Mouse (Mus musculus): ENCODE data around the gene Ell. TPM values are rescaled to one million over a fixed set of nuclear protein-coding genes. Genes with fewer than 3 reads are reported as not detected.

Gene Ell
- polyA plus RNA-seq, 1 experiment from 2014 or later, result 21.8 TPM

GRCm38 (mm10) chr8:70607603-70607897 is 68.3 kb downstream of the Ell start:
- no peaks in the 10 kb centered on the region for H3K36me3 ChIP-seq (ENCODE audit: control insufficient read depth, insufficient read depth, low read length)
- no peak overlapping the region for H3K27ac ChIP-seq (ENCODE audit: low read depth, low read length)
- WGBS, result 37% methylated on average over 6 of the region's 6 CpGs
- DNase-seq (ENCODE audit: low spot score) (no peak), ATAC-seq (replicated peaks; ENCODE audit: low FRiP score) (no peak)
- peak overlapping the region; percentile 75 for H3K4me3 ChIP-seq (ENCODE audit: low read depth, low read length)
- no peaks in the 10 kb centered on the region for H3K9me3 ChIP-seq (ENCODE audit: control insufficient read depth, low read length)
- peak overlapping the region; percentile 88 for H3K4me2 ChIP-seq (ENCODE audit: low read depth, low read length, severe bottlenecking)
- peaks cover 4% of the 10 kb centered on the region; the same call in 1 of the 2 replicates for H3K27me3 ChIP-seq (ENCODE audit: control insufficient read depth, insufficient read depth, low read length)
- H3K9ac ChIP-seq (ENCODE audit: low read length), result peak overlapping the region; percentile 92
- H3K4me1 ChIP-seq (replicated peaks; ENCODE audit: control insufficient read depth, insufficient read depth, low read length), result peaks cover 25% of the 10 kb centered on the region

- Histone ChIP-seq H3K4me3 (ENCODE audit: low read depth, low read length) (peak overlapping the region; percentile 75), H3K4me1 (replicated peaks; ENCODE audit: control insufficient read depth, insufficient read depth, low read length) (peaks cover 25% of the 10 kb centered on the region), H3K36me3 (ENCODE audit: control insufficient read depth, insufficient read depth, low read length) (no peaks in the 10 kb centered on the region), H3K27ac (ENCODE audit: low read depth, low read length) (peak overlapping the region; percentile 41), H3K9me3 (ENCODE audit: control insufficient read depth, low read length) (no peaks in the 10 kb centered on the region), H3K9ac (ENCODE audit: low read length) (peak overlapping the region; percentile 92), H3K4me2 (ENCODE audit: low read depth, low read length, severe bottlenecking) (peak overlapping the region; percentile 88), H3K27me3 (ENCODE audit: control insufficient read depth, insufficient read depth, low read length) (peaks cover 4% of the 10 kb centered on the region; the same call in 1 of the 2 replicates)
- peak; percentile 79 for DNase-seq (ENCODE audit: low spot score)
- 3% methylated on average over 80 of the region's 84 CpGs for WGBS
- no peak for ATAC-seq (replicated peaks; ENCODE audit: low FRiP score)
Measured at GRCm38 (mm10) chr8:70607898-70608748, 68.9 kb downstream of the Ell start.

GRCm38 (mm10) chr8:70608749-70609367 is 69.6 kb downstream of the Ell start, which contains the start of gene Ssbp4:
Gene Ssbp4, minus strand, starts transcription at chr8:70608872.
- Histone ChIP-seq H3K4me2 (ENCODE audit: low read depth, low read length, severe bottlenecking) (peak within 1 kb of the TSS; percentile 94), H3K4me1 (replicated peaks; ENCODE audit: control insufficient read depth, insufficient read depth, low read length) (peaks cover 25% of the 10 kb centered on the region), H3K36me3 (ENCODE audit: control insufficient read depth, insufficient read depth, low read length) (no peaks in the 10 kb centered on the region), H3K27me3 (ENCODE audit: control insufficient read depth, insufficient read depth, low read length) (peaks cover 4% of the 10 kb centered on the region; the same call in 1 of the 2 replicates), H3K27ac (ENCODE audit: low read depth, low read length) (peak within 1 kb of the TSS; percentile 91), H3K9me3 (ENCODE audit: control insufficient read depth, low read length) (no peaks in the 10 kb centered on the region), H3K4me3 (ENCODE audit: low read depth, low read length) (peak within 1 kb of the TSS; percentile 75), H3K9ac (ENCODE audit: low read length) (peak within 1 kb of the TSS; percentile 92)
- no peak for DNase-seq (ENCODE audit: low spot score)
- 7% methylated on average over 26 of the region's 26 CpGs for WGBS
- 0 out of 2 replicates have a peak, but pooled peaks have one; percentile 0 for ATAC-seq (replicated peaks; ENCODE audit: low FRiP score)

- Histone ChIP-seq H3K4me3 (ENCODE audit: low read depth, low read length) (peak overlapping the region; percentile 39), H3K36me3 (ENCODE audit: control insufficient read depth, insufficient read depth, low read length) (no peaks in the 10 kb centered on the region), H3K4me1 (replicated peaks; ENCODE audit: control insufficient read depth, insufficient read depth, low read length) (peaks cover 25% of the 10 kb centered on the region), H3K9me3 (ENCODE audit: control insufficient read depth, low read length) (no peaks in the 10 kb centered on the region), H3K9ac (ENCODE audit: low read length) (peak overlapping the region; percentile 67), H3K27ac (ENCODE audit: low read depth, low read length) (peak overlapping the region; percentile 91), H3K4me2 (ENCODE audit: low read depth, low read length, severe bottlenecking) (peak overlapping the region; percentile 94), H3K27me3 (ENCODE audit: control insufficient read depth, insufficient read depth, low read length) (peaks cover 4% of the 10 kb centered on the region; the same call in 1 of the 2 replicates)
- DNase-seq (ENCODE audit: low spot score) (peak; percentile 92), ATAC-seq (replicated peaks; ENCODE audit: low FRiP score) (peak; percentile 64)
- WGBS, result 2% methylated on average over 37 of the region's 39 CpGs
Measured at GRCm38 (mm10) chr8:70609368-70609848, 70.2 kb downstream of the Ell start.

- WGBS, result 1% methylated on average over 42 of the region's 45 CpGs
- no peaks in the 10 kb centered on the region for H3K36me3 ChIP-seq (ENCODE audit: control insufficient read depth, insufficient read depth, low read length)
- H3K27ac ChIP-seq (ENCODE audit: low read depth, low read length), result peak overlapping the region; percentile 91
- ATAC-seq (replicated peaks; ENCODE audit: low FRiP score) (peak; percentile 49), DNase-seq (ENCODE audit: low spot score) (peak; percentile 92)
- peak overlapping the region; percentile 39 for H3K4me3 ChIP-seq (ENCODE audit: low read depth, low read length)
- H3K4me2 ChIP-seq (ENCODE audit: low read depth, low read length, severe bottlenecking), result peak overlapping the region; percentile 94
- H3K27me3 ChIP-seq (ENCODE audit: control insufficient read depth, insufficient read depth, low read length), result peaks cover 4% of the 10 kb centered on the region; the same call in 1 of the 2 replicates
- H3K9me3 ChIP-seq (ENCODE audit: control insufficient read depth, low read length), result no peaks in the 10 kb centered on the region
- peaks cover 25% of the 10 kb centered on the region for H3K4me1 ChIP-seq (replicated peaks; ENCODE audit: control insufficient read depth, insufficient read depth, low read length)
- H3K9ac ChIP-seq (ENCODE audit: low read length), result peak overlapping the region; percentile 67
Measured at GRCm38 (mm10) chr8:70609849-70610795, 70.9 kb downstream of the Ell start.

- peaks cover 22% of the 10 kb centered on the region for H3K4me1 ChIP-seq (replicated peaks; ENCODE audit: control insufficient read depth, insufficient read depth, low read length)
- no peaks in the 10 kb centered on the region for H3K9me3 ChIP-seq (ENCODE audit: control insufficient read depth, low read length)
- DNase-seq (ENCODE audit: low spot score), result peak; percentile 94
- under 1% methylated on average over 54 of the region's 54 CpGs for WGBS
- H3K4me3 ChIP-seq (ENCODE audit: low read depth, low read length), result peak overlapping the region; percentile 39
- H3K36me3 ChIP-seq (ENCODE audit: control insufficient read depth, insufficient read depth, low read length), result no peaks in the 10 kb centered on the region
- peak overlapping the region; percentile 94 for H3K4me2 ChIP-seq (ENCODE audit: low read depth, low read length, severe bottlenecking)
- peak overlapping the region; percentile 91; the same call in 1 of the 2 replicates for H3K27ac ChIP-seq (ENCODE audit: low read depth, low read length)
- peaks cover 4% of the 10 kb centered on the region; the same call in 1 of the 2 replicates for H3K27me3 ChIP-seq (ENCODE audit: control insufficient read depth, insufficient read depth, low read length)
- H3K9ac ChIP-seq (ENCODE audit: low read length), result peak overlapping the region; percentile 64
- no peak for ATAC-seq (replicated peaks; ENCODE audit: low FRiP score)
Measured at GRCm38 (mm10) chr8:70610796-70611771, 71.8 kb downstream of the Ell start.

GRCm38 (mm10) chr8:70611849-70612248 is 72.6 kb downstream of the Ell start:
- Histone ChIP-seq H3K4me2 (ENCODE audit: low read depth, low read length, severe bottlenecking) (peak overlapping the region; percentile 94), H3K27ac (ENCODE audit: low read depth, low read length) (no peak overlapping the region), H3K4me1 (replicated peaks; ENCODE audit: control insufficient read depth, insufficient read depth, low read length) (peaks cover 19% of the 10 kb centered on the region), H3K4me3 (ENCODE audit: low read depth, low read length) (peak overlapping the region; percentile 39), H3K9me3 (ENCODE audit: control insufficient read depth, low read length) (no peaks in the 10 kb centered on the region), H3K9ac (ENCODE audit: low read length) (peak overlapping the region; percentile 64), H3K27me3 (ENCODE audit: control insufficient read depth, insufficient read depth, low read length) (peaks cover 4% of the 10 kb centered on the region; the same call in 1 of the 2 replicates), H3K36me3 (ENCODE audit: control insufficient read depth, insufficient read depth, low read length) (no peaks in the 10 kb centered on the region)
- WGBS, result under 1% methylated on average over 6 of the region's 6 CpGs
- ATAC-seq (replicated peaks; ENCODE audit: low FRiP score), result no peak
- peak; percentile 94 for DNase-seq (ENCODE audit: low spot score)

Measured in forebrain, embryonic 11.5 days (tissue).